Mouse (Mus musculus): ENCODE results near the gene Ptgr1. TPM values are rescaled to one million over a fixed set of nuclear protein-coding genes. Genes with fewer than 3 reads are reported as not detected.

The Ptgr1 gene
- total and polyA plus RNA-seq, 2 experiments: 1.4 to 4.1 TPM

- WGBS: 12% methylated on average over 15 of the region's 15 CpGs
- H3K4me1 ChIP-seq (ENCODE audit: control insufficient read depth, insufficient read depth, low read length): peaks cover 4% of the 10 kb centered on the region
These were observed 52.0 kb downstream of the Ptgr1 start for GRCm38 (mm10) chr4:58934746-58935476.

GRCm38 (mm10) chr4:58934308-58934707 is 52.6 kb downstream of the Ptgr1 start:
- no peak overlapping the region for H3K27ac ChIP-seq (replicated peaks; ENCODE audit: insufficient read depth, low read depth, low read length)
- H3K9ac ChIP-seq (ENCODE audit: low read depth, low read length): no peak overlapping the region
- no peaks in the 10 kb centered on the region for H3K27me3 ChIP-seq (ENCODE audit: control insufficient read depth, insufficient read depth, low read length)
- peaks cover 4% of the 10 kb centered on the region for H3K4me1 ChIP-seq (ENCODE audit: control insufficient read depth, insufficient read depth, low read length)
- TF ChIP-seq POLR2A (IDR thresholded peaks at IDR 0.05; ENCODE audit: extremely low read depth, insufficient read depth, low read length) (no peak), CTCF (IDR thresholded peaks at IDR 0.05; ENCODE audit: low read depth, low read length) (no peak)
- H3K4me3 ChIP-seq (ENCODE audit: insufficient read depth, low read depth, low read length): no peak overlapping the region
- H3K79me2 ChIP-seq (ENCODE audit: control insufficient read depth, insufficient read depth, low read length): no peaks in the 10 kb centered on the region
- DNase-seq (ENCODE audit: extremely low read depth, low read depth, low spot score): no peak
- 79% methylated on average over 4 of the region's 4 CpGs for WGBS
- H3K36me3 ChIP-seq (ENCODE audit: control insufficient read depth, insufficient read depth, low read length): no peaks in the 10 kb centered on the region

More at GRCm38 (mm10) chr4:58934746-58935476, 52.0 kb downstream of the Ptgr1 start:
- H3K9ac ChIP-seq (ENCODE audit: low read depth, low read length): no peak overlapping the region
- H3K27me3 ChIP-seq (ENCODE audit: control insufficient read depth, insufficient read depth, low read length): no peaks in the 10 kb centered on the region
- TF ChIP-seq POLR2A (IDR thresholded peaks at IDR 0.05; ENCODE audit: extremely low read depth, insufficient read depth, low read length): no peak
- TF ChIP-seq CTCF (IDR thresholded peaks at IDR 0.05; ENCODE audit: low read depth, low read length): peak; percentile 39; the same call in 1 of the 2 replicates
- H3K27ac ChIP-seq (replicated peaks; ENCODE audit: insufficient read depth, low read depth, low read length): no peak overlapping the region
- H3K4me3 ChIP-seq (ENCODE audit: insufficient read depth, low read depth, low read length): no peak overlapping the region
- H3K79me2 ChIP-seq (ENCODE audit: control insufficient read depth, insufficient read depth, low read length): no peaks in the 10 kb centered on the region
- no peaks in the 10 kb centered on the region for H3K36me3 ChIP-seq (ENCODE audit: control insufficient read depth, insufficient read depth, low read length)
- DNase-seq (ENCODE audit: extremely low read depth, low read depth, low spot score): peak; percentile 99

- no peaks in the 10 kb centered on the region for H3K36me3 ChIP-seq (ENCODE audit: control insufficient read depth, insufficient read depth, low read length)
- no peak overlapping the region for H3K27ac ChIP-seq (replicated peaks; ENCODE audit: insufficient read depth, low read depth, low read length)
- TF ChIP-seq CTCF (IDR thresholded peaks at IDR 0.05; ENCODE audit: low read depth, low read length): no peak
- WGBS: 74% methylated on average over 6 of the region's 6 CpGs
- DNase-seq (ENCODE audit: extremely low read depth, low read depth, low spot score): peak; percentile 60
- no peak overlapping the region for H3K4me3 ChIP-seq (ENCODE audit: insufficient read depth, low read depth, low read length)
- H3K27me3 ChIP-seq (ENCODE audit: control insufficient read depth, insufficient read depth, low read length): no peaks in the 10 kb centered on the region
- no peak overlapping the region for H3K9ac ChIP-seq (ENCODE audit: low read depth, low read length)
- peaks cover 4% of the 10 kb centered on the region for H3K4me1 ChIP-seq (ENCODE audit: control insufficient read depth, insufficient read depth, low read length)
- no peaks in the 10 kb centered on the region for H3K79me2 ChIP-seq (ENCODE audit: control insufficient read depth, insufficient read depth, low read length)
These were observed 54.4 kb downstream of the Ptgr1 start for GRCm38 (mm10) chr4:58932541-58932940.

- H3K4me1 ChIP-seq (ENCODE audit: control insufficient read depth, insufficient read depth, low read length): no peaks in the 10 kb centered on the region
- no peak for DNase-seq (ENCODE audit: extremely low read depth, low read depth, low spot score)
- no peaks in the 10 kb centered on the region for H3K79me2 ChIP-seq (ENCODE audit: control insufficient read depth, insufficient read depth, low read length)
- no peaks in the 10 kb centered on the region for H3K36me3 ChIP-seq (ENCODE audit: control insufficient read depth, insufficient read depth, low read length)
- 72% methylated on average over 3 of the region's 3 CpGs for WGBS
- no peak overlapping the region for H3K9ac ChIP-seq (ENCODE audit: low read depth, low read length)
- no peak overlapping the region for H3K27ac ChIP-seq (replicated peaks; ENCODE audit: insufficient read depth, low read depth, low read length)
- TF ChIP-seq CTCF (IDR thresholded peaks at IDR 0.05; ENCODE audit: low read depth, low read length): peak; percentile 33; the same call in 1 of the 2 replicates
- no peak for TF ChIP-seq POLR2A (IDR thresholded peaks at IDR 0.05; ENCODE audit: extremely low read depth, insufficient read depth, low read length)
- H3K27me3 ChIP-seq (ENCODE audit: control insufficient read depth, insufficient read depth, low read length): no peaks in the 10 kb centered on the region
- H3K4me3 ChIP-seq (ENCODE audit: insufficient read depth, low read depth, low read length): no peak overlapping the region
These were observed 59.3 kb downstream of the Ptgr1 start for GRCm38 (mm10) chr4:58927661-58928060.

GRCm38 (mm10) chr4:58926120-58926519 is 60.8 kb downstream of the Ptgr1 start:
- TF ChIP-seq CTCF (IDR thresholded peaks at IDR 0.05; ENCODE audit: low read depth, low read length): no peak
- no peak for TF ChIP-seq POLR2A (IDR thresholded peaks at IDR 0.05; ENCODE audit: extremely low read depth, insufficient read depth, low read length)
- Histone ChIP-seq H3K4me3 (ENCODE audit: insufficient read depth, low read depth, low read length) (no peak overlapping the region), H3K36me3 (ENCODE audit: control insufficient read depth, insufficient read depth, low read length) (no peaks in the 10 kb centered on the region), H3K27me3 (ENCODE audit: control insufficient read depth, insufficient read depth, low read length) (no peaks in the 10 kb centered on the region), H3K27ac (replicated peaks; ENCODE audit: insufficient read depth, low read depth, low read length) (no peak overlapping the region), H3K4me1 (ENCODE audit: control insufficient read depth, insufficient read depth, low read length) (no peaks in the 10 kb centered on the region), H3K9ac (ENCODE audit: low read depth, low read length) (no peak overlapping the region), H3K79me2 (ENCODE audit: control insufficient read depth, insufficient read depth, low read length) (no peaks in the 10 kb centered on the region)
- WGBS: 35% methylated on average over 2 of the region's 2 CpGs
- DNase-seq (ENCODE audit: extremely low read depth, low read depth, low spot score): no peak

- WGBS: 72% methylated on average over 5 of the region's 5 CpGs
- Histone ChIP-seq H3K4me3 (ENCODE audit: insufficient read depth, low read depth, low read length) (no peak overlapping the region), H3K27ac (replicated peaks; ENCODE audit: insufficient read depth, low read depth, low read length) (no peak overlapping the region), H3K9ac (ENCODE audit: low read depth, low read length) (no peak overlapping the region), H3K4me1 (ENCODE audit: control insufficient read depth, insufficient read depth, low read length) (no peaks in the 10 kb centered on the region), H3K79me2 (ENCODE audit: control insufficient read depth, insufficient read depth, low read length) (no peaks in the 10 kb centered on the region), H3K36me3 (ENCODE audit: control insufficient read depth, insufficient read depth, low read length) (no peaks in the 10 kb centered on the region), H3K27me3 (ENCODE audit: control insufficient read depth, insufficient read depth, low read length) (no peaks in the 10 kb centered on the region)
- TF ChIP-seq POLR2A (IDR thresholded peaks at IDR 0.05; ENCODE audit: extremely low read depth, insufficient read depth, low read length): no peak
- no peak for DNase-seq (ENCODE audit: extremely low read depth, low read depth, low spot score)
These were observed 61.3 kb downstream of the Ptgr1 start for GRCm38 (mm10) chr4:58925664-58926063.

Measured in liver, adult 2 months (tissue).